Mouse (Mus musculus) adrenal gland, postnatal 4 days (tissue): ENCODE data around the gene Gm26558. TPM values are rescaled to one million over a fixed set of nuclear protein-coding genes. Genes with fewer than 3 reads are reported as not detected.

Source experiments
- DNase-seq, 2 experiments: peaks; one replicate each; pipeline ENCODE4 v3.0.0; 2021 to 2022; ENCODE audit warnings: low spot score in 2 of 2, mixed read lengths in 2 of 2
- long read RNA-seq, 2 experiments: library from polyadenylated mRNA; stranded (forward); transcript quantifications; one replicate each; pipeline ENCODE4 v2.0.0; 2021
- total RNA-seq, 2 experiments: library from RNA; stranded (reverse); gene quantifications; 2 replicates each; pipeline ENCODE4 v1.2.3; 2021

The Gm26558 gene
- total RNA-seq, result under 1 TPM in 1 of 2 experiments, not detected in 1; 0.48 TPM
- long read RNA-seq, experiment 1, partial matches to known transcripts, result 0 of 1 reads
- long read RNA-seq, experiment 1, other reads (novel, unspliced or antisense), result 0 of 1 reads
- long read RNA-seq, experiment 2, partial matches to known transcripts, result 0 of 2 reads
- long read RNA-seq, experiment 2, other reads (novel, unspliced or antisense), result 0 of 2 reads

DNA sequence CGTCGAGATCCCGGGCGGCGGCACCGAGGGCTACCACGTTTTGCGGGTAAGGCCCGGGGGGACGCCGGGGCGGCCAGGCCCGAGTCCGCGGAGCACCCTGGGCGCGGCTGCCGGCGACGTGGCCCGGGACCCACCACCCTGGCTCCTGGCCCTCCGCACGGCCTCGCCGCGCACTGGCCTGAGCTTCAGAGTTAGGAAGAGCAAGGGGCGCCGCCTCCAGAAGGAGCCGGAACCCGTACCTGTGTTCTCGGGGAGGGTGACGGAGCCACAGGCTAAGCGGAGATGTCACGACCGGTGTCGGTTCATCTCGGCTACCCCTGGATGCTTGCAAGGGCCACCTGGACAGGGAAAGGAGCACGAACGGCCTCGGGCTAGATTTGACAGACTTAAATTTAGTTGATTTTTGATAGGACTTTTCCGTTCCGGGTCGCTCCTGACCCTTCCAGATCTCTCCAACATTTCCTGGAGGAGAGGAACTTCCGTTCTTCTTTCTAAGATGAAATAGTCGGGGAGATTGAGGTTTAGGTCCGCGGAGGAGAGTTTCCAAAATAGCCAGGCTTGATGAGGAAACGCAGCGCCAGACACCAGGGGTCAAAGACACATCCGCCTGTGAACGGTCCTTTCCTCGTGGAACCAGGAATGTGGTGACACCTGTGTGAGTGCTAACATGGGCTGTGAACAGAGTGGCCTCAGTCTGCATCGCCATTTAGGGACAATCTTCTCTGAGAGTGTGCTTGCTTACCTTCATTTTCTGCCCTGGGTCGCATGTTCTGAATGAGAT is at the start of gene Gm26558:
Gm26558 (minus strand) TSS at position 394 of the 781 bp plus-strand sequence.
- no peak for DNase-seq

- no peak for DNase-seq
Observed at GRCm38 (mm10) chr2:70710878-70711277, 49.0 kb upstream of the Gm26558 start.

DNA sequence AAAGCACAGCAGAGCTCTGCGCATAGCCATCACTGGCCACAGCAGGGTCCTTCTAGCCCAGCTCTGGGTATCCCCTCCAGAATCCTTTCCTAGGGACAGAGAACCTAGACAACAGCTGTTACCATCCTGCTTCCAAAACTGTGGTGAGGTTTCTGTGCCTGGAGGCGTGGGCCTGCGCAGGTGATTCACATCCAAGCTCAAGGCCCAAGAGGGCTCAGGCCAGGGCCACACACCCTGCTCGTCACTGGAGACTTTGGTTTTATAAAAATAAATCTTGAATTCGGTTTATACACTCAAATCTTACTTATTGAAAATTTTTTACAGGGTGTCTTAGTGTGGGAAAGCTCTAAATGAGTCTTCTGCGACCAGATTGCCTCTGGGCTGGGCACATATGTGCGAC is 48.3 kb upstream of the Gm26558 start:
- no peak for DNase-seq

GRCm38 (mm10) chr2:70708986-70709730 is 47.2 kb upstream of the Gm26558 start:
- no peak for DNase-seq

GRCm38 (mm10) chr2:70702403-70702802 is 40.5 kb upstream of the Gm26558 start:
- DNase-seq, result no peak

DNA sequence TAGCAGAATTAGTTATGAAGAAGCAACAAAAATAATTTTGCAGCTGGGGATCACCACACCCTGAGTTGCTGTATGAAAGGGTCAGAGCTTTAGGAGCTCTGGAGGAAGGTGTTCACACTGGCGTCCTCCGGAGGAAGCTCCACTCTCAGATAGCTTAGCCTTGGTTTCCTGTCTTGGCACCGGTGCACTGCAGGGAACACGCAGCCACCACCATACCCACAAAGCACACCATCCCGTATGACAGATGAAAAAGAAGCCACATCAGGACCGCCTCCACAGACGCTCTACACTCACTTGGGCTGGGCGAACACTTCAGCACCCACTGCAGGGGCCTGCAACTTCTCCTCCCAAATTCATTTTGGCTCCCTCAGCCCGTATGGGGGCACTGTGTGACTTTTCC is 39.7 kb upstream of the Gm26558 start:
- DNase-seq, result no peak

- DNase-seq, result no peak
Observed at GRCm38 (mm10) chr2:70700851-70701250, 38.9 kb upstream of the Gm26558 start.

DNA sequence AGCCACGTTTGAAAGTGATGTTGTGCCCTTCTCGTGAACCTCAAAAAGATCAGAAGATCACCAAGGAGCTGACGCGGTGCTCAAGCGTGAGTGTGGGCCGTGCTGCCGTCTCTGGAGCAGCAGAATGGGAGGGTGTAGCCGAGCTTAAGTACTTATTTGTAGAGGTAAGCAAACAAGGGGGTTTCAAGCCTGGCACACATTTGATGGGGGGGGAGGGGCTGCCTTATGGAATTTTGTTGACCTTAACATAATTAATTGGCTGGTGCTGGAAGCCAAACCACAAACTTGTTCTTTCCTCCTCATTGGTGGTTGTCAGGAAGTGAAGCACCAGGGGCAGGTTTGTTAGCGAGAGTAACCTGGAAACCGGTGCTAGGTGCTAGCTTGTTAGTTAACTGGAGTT is 33.8 kb upstream of the Gm26558 start:
- no peak for DNase-seq

DNA sequence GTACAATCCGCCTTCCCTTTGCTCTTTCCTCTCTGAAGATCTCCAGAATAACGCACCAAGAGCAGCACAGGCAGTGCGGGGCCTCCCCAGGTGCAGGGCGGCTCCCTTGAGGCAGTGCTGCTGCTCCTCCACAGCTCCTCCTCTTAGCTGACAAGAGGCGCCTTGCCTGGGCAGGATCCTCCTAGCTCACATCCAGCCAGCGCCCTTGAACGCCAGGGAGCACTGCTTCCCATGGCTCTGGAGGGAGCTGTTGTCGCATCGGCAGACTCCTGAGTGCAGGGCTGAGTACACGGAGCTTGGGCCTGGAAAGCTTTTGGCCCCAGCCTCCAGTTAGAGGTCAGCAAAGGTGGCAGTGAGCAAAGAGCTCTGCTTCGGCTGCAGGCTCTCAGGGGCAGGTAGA is 28.3 kb upstream of the Gm26558 start:
- no peak for DNase-seq

GRCm38 (mm10) chr2:70688454-70689078 is 26.7 kb upstream of the Gm26558 start:
- no peak for DNase-seq

- no peak for DNase-seq
Observed at GRCm38 (mm10) chr2:70682324-70682723, 20.4 kb upstream of the Gm26558 start.

DNA sequence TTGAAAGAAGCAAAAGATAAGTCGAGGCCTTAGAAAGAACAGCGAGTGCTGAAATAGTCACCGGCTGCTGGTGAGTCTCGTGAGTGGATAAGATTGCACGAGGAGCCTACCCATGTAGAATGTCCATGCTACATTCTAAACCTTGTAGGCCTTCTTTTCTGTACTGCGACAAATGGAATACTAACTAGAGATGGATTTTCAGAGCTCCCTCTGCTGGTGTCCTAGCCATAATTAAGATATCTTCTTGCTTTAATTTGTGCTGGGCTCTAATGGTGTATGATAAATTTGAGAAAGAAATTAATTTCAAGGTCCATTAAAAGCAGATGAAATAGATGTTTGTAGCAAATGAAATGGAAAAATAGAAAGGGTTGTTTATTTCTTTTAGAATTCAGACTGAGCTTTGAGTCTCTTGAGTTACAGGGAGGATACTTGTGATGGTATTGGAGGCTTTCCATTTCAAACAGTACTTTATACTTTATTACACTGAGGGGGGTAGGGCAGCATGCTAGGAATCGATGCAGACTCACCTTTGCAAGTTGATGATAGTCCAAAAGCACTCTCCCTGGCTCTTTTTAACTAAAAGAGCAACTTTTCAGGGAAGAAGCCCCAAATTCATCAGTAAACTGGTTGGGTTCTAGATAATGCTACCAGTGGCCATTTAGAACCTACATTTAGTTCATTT is 11.7 kb upstream of the Gm26558 start:
- DNase-seq, result no peak

DNA sequence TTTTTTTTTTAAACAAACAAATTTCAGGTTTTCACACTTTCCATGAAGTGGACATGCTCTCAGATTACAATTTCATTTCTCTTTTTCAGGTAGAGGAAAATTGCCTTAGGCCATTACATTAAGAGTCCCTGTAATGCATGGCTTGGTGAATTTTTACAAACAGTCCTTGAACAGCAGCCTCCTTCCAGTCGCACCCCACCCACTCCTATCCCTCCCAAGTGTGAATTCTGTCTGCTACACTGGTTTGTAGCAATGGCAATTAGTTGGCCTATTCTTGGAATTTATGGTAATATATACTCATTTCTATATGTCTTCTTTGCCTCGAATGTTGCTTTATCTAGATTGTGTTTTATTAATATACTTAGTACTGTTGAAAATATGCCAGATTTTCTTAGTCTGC is 10.6 kb upstream of the Gm26558 start:
- no peak for DNase-seq

GRCm38 (mm10) chr2:70669896-70670295 is 8.0 kb upstream of the Gm26558 start:
- DNase-seq, result no peak

DNA sequence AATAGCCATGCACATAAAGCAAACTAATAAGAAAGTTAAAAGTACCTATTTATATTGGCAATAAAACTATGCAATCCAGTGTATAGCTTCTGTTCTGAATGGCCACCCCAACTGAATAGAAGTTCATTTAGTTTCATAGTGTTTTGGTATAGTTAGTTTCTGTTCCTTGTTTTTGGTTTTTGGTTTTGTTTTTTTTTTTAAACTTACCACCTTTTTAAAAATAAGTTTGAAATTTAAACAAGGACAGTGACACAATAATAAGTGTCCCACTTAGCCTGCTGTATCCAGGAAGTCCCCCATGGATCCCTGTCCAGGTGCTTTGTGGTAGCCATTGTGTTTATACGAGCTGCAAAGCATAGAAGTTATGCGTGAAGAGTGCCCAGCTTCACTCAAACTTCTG is 7.3 kb upstream of the Gm26558 start:
- DNase-seq, result no peak

DNA sequence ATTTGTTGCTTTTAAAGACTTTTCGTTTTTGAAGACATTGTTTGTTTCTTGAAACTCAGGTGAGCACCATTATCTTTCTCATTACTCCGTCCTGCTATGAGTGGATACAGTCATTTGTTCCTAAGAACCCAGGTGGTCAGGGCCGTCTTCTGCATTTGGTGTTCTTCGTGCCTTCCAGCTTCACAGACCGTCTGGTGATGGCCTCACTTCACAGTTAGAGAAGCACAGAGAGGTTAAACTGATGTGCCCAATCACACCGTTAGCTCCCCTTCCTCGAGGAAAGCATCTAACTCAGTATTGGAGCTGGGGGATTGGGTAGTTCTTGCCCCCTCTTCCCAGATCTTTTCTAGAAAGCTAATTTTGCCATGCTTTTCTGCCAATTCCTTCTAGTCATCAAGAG is 5.1 kb upstream of the Gm26558 start:
- DNase-seq, result no peak

DNA sequence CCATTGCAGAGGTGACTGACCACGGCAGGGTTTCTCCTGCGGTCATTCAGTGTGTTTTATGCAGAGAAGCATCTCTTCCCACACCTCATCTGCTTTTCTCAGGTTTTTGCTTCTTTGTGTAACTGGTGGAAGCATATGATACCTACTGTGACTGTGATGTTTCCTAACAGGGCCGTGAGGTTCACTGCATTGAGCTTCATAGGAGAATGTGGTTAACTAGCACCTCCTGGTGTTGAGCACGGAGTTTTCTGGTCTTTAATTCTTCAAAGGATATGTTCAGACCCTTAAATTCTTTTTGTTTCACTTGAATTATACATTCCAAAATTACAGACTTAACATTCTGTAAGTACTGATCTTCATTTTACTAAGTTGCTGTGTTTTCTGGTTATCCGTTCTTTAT is 1.9 kb upstream of the Gm26558 start:
- no peak for DNase-seq

GRCm38 (mm10) chr2:70660887-70661714 is 807 bp downstream of the Gm26558 start, which contains the start of gene Gorasp2:
TSS of gene Gorasp2 (plus strand) at chr2:70661576.
- DNase-seq, result peak; percentile 89 to 92

DNA sequence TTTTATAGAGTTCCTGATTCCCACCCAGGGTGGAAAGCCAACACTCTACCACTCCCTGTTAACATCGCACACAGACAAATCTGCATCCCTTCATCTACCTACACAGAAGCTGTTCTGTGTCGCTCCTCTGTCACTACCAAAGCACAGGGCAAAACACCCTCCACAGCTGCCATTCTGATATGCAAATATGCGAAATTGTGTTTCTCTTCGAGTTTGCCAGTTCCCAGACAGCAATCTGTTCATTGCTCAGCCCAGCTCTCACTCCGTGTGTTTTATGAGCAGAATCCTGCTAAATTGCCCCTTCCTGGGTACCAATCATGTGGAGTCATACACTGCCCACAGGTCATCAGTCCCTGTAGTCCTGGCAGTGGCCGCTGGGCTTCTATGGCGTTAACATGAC is 4.8 kb downstream of the Gm26558 start:
- no peak for DNase-seq

GRCm38 (mm10) chr2:70651820-70652219 is 10.1 kb downstream of the Gm26558 start:
- DNase-seq, result no peak
